Mouse (Mus musculus): ENCODE results near the gene 5730522E02Rik.
A peak's percentile ranks its signal among the peaks of the same experiment; 100 is the strongest.

Gene 5730522E02Rik

GRCm38 (mm10) chr11:26004018-26004417 lies 206.5 kb downstream of the 5730522E02Rik start:
- no peak for DNase-seq (ENCODE audit: low spot score in 2 of 2)

- no peak for DNase-seq (ENCODE audit: low spot score in 2 of 2)
These were observed 210.8 kb downstream of the 5730522E02Rik start for GRCm38 (mm10) chr11:25999738-26000137.

- no peak for DNase-seq (ENCODE audit: low spot score in 2 of 2)
These were observed 213.1 kb downstream of the 5730522E02Rik start for GRCm38 (mm10) chr11:25997469-25997868.

GRCm38 (mm10) chr11:25994128-25994527 lies 216.4 kb downstream of the 5730522E02Rik start:
- no peak for DNase-seq (ENCODE audit: low spot score in 2 of 2)

GRCm38 (mm10) chr11:25992216-25992615 lies 218.3 kb downstream of the 5730522E02Rik start:
- DNase-seq (ENCODE audit: low spot score in 2 of 2) = no peak

GRCm38 (mm10) chr11:25978736-25979276 lies 231.8 kb downstream of the 5730522E02Rik start:
- DNase-seq (ENCODE audit: low spot score in 2 of 2) = no peak

GRCm38 (mm10) chr11:25941504-25941903 lies 269.1 kb downstream of the 5730522E02Rik start:
- no peak for DNase-seq (ENCODE audit: low spot score in 2 of 2)

- peak; percentile 21 to 39 for DNase-seq (ENCODE audit: low spot score in 2 of 2)
These were observed 269.8 kb downstream of the 5730522E02Rik start for GRCm38 (mm10) chr11:25940716-25941294.

- DNase-seq (ENCODE audit: low spot score in 2 of 2) = no peak
These were observed 284.3 kb downstream of the 5730522E02Rik start for GRCm38 (mm10) chr11:25926267-25926666.

- no peak for DNase-seq (ENCODE audit: low spot score in 2 of 2)
These were observed 308.2 kb downstream of the 5730522E02Rik start for GRCm38 (mm10) chr11:25902321-25902720.

GRCm38 (mm10) chr11:25901666-25902065 lies 308.9 kb downstream of the 5730522E02Rik start:
- no peak for DNase-seq (ENCODE audit: low spot score in 2 of 2)

- DNase-seq (ENCODE audit: low spot score in 2 of 2) = no peak
These were observed 316.7 kb downstream of the 5730522E02Rik start for GRCm38 (mm10) chr11:25893906-25894305.

- no peak for DNase-seq (ENCODE audit: low spot score in 2 of 2)
These were observed 337.6 kb downstream of the 5730522E02Rik start for GRCm38 (mm10) chr11:25872983-25873382.

GRCm38 (mm10) chr11:25872317-25872716 lies 338.2 kb downstream of the 5730522E02Rik start:
- DNase-seq (ENCODE audit: low spot score in 2 of 2) = no peak

GRCm38 (mm10) chr11:25866292-25866691 lies 344.3 kb downstream of the 5730522E02Rik start:
- no peak for DNase-seq (ENCODE audit: low spot score in 2 of 2)

- peak; percentile 79 to 81 for DNase-seq (ENCODE audit: low spot score in 2 of 2)
These were observed 347.9 kb downstream of the 5730522E02Rik start for GRCm38 (mm10) chr11:25862686-25863085.

- DNase-seq (ENCODE audit: low spot score in 2 of 2) = no peak
These were observed 353.7 kb downstream of the 5730522E02Rik start for GRCm38 (mm10) chr11:25856629-25857568.

GRCm38 (mm10) chr11:25855794-25856193 lies 354.8 kb downstream of the 5730522E02Rik start:
- DNase-seq (ENCODE audit: low spot score in 2 of 2) = no peak

- no peak for DNase-seq (ENCODE audit: low spot score in 2 of 2)
These were observed 356.3 kb downstream of the 5730522E02Rik start for GRCm38 (mm10) chr11:25854216-25854615.

GRCm38 (mm10) chr11:25853032-25853431 lies 357.5 kb downstream of the 5730522E02Rik start:
- DNase-seq (ENCODE audit: low spot score in 2 of 2) = no peak

- DNase-seq (ENCODE audit: low spot score in 2 of 2) = no peak
These were observed 361.5 kb downstream of the 5730522E02Rik start for GRCm38 (mm10) chr11:25848824-25849644.

GRCm38 (mm10) chr11:25838451-25838850 lies 372.1 kb downstream of the 5730522E02Rik start:
- no peak for DNase-seq (ENCODE audit: low spot score in 2 of 2)

Data from frontal cortex, postnatal 36 days (tissue).